Mouse (Mus musculus) cortical plate, adult 2 months (tissue): ENCODE results near the gene Ablim1.

ENCODE experiments used
- CTCF ChIP-seq: fragments of 200-500 bp; IDR thresholded peaks from 2 replicates; pipeline ENCODE4 v1.5.1; 2011; ENCODE audit warnings: mild to moderate bottlenecking, control low read depth, low read length; ENCODE audit not compliant: insufficient read depth; ENCODE audit errors: extremely low read depth
- POLR2A ChIP-seq: fragments of 200-500 bp; IDR thresholded peaks from 2 replicates; pipeline ENCODE4 v1.6.1; 2011; ENCODE audit warnings: mild to moderate bottlenecking, low read length, control low read depth; ENCODE audit not compliant: insufficient read depth; ENCODE audit errors: extremely low read depth

GRCm38 (mm10) chr19:57297447-57297846, 17.3 kb downstream of the Ablim1 start:
- TF ChIP-seq CTCF (no peak), POLR2A (no peak)
